Mouse (Mus musculus): ENCODE results near the gene Pigc.

DNA sequence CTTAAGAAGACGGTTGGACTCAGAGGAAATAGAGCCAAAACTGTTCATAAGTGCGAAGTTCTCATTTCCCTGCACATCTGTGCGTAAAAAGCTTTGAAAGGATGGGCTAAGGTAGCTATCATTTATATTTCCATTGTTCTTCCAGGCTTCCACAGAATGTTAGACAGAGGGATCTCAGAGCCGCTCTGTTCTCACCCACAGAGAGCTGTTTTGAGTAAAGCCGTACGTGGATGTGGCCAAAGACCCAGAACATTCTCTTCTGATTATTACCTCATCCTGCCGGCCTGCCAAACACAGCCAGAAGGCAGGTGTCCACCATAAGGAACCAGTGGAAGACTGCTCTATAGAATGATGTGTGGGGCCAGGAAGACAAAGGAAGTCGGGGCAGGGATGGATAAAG lies 32.3 kb downstream of the Pigc start:
- TF ChIP-seq CHD2 (IDR thresholded peaks at IDR 0.05; ENCODE audit: low read depth, low read length), result no peak
- no peak for TF ChIP-seq HCFC1 (IDR thresholded peaks at IDR 0.05; ENCODE audit: borderline replicate concordance, insufficient read depth, low read length)
- no peak for TF ChIP-seq MAFK (IDR thresholded peaks at IDR 0.05; ENCODE audit: insufficient read depth, low read depth, low read length)
- no peak for TF ChIP-seq ZC3H11A (IDR thresholded peaks at IDR 0.05; ENCODE audit: borderline replicate concordance, low read depth, low read length)

Measured in ES-E14 (cell line).